Mouse (Mus musculus): Measurements from ENCODE around the gene Bcl2l1. TPM values are rescaled to one million over a fixed set of nuclear protein-coding genes. Genes with fewer than 3 reads are reported as not detected.

Bcl2l1 gene
- polyA plus RNA-seq (2012; rRNA removed) = 99.2 and 105 TPM in 2 replicates

GRCm38 (mm10) chr2:152831019-152831878, at the start of gene Bcl2l1:
Bcl2l1 (minus strand) TSS chr2:152831728.
- TF ChIP-seq CTCF (IDR thresholded peaks at IDR 0.05; ENCODE audit: extremely low read depth, insufficient read depth, low read length) (peak; percentile 96), POLR2A (IDR thresholded peaks at IDR 0.05; ENCODE audit: extremely low read depth, insufficient read depth, low read length) (0 out of 2 replicates have a peak, but pooled peaks have one; percentile 12)
- peaks cover 9% of the 10 kb centered on the region; the same call in 1 of the 2 replicates for H3K4me1 ChIP-seq (ENCODE audit: control insufficient read depth, insufficient read depth, low read length)
- H3K4me3 ChIP-seq (ENCODE audit: insufficient read depth, low read length) = peak within 1 kb of the TSS; percentile 85
- peak within 1 kb of the TSS; percentile 99 for H3K27ac ChIP-seq (ENCODE audit: insufficient read depth, low read length)

DNA sequence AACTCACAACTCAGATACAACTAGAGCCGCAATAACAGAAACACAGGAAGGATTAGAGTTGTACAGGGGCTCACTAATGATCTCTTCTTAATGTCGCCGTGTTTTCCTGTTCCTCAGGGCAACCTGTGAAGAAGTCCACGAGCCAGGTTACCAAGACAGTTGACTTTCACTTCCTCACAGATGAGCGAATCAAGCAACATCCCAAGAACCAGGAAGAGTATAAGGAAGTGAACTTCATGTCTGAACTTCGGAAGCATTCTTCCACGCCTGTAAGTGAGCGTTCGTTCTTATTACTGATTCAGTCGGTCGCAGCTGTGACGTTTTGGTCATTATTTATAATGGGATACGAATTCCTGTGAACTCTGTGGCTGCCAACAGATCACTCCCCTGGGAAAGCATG, 49.4 kb upstream of the Bcl2l1 start:
- TF ChIP-seq POLR2A (IDR thresholded peaks at IDR 0.05; ENCODE audit: extremely low read depth, insufficient read depth, low read length) = no peak
- no peak for TF ChIP-seq CTCF (IDR thresholded peaks at IDR 0.05; ENCODE audit: extremely low read depth, insufficient read depth, low read length)
- no peak overlapping the region for H3K4me3 ChIP-seq (ENCODE audit: insufficient read depth, low read length)
- no peak overlapping the region for H3K27ac ChIP-seq (ENCODE audit: insufficient read depth, low read length)
- H3K4me1 ChIP-seq (ENCODE audit: control insufficient read depth, insufficient read depth, low read length) = no peaks in the 10 kb centered on the region; the same call in 1 of the 2 replicates

GRCm38 (mm10) chr2:152878239-152878638, 46.7 kb upstream of the Bcl2l1 start:
- TF ChIP-seq CTCF (IDR thresholded peaks at IDR 0.05; ENCODE audit: extremely low read depth, insufficient read depth, low read length) (no peak), POLR2A (IDR thresholded peaks at IDR 0.05; ENCODE audit: extremely low read depth, insufficient read depth, low read length) (no peak)
- no peak overlapping the region for H3K27ac ChIP-seq (ENCODE audit: insufficient read depth, low read length)
- no peak overlapping the region for H3K4me3 ChIP-seq (ENCODE audit: insufficient read depth, low read length)
- H3K4me1 ChIP-seq (ENCODE audit: control insufficient read depth, insufficient read depth, low read length) = no peaks in the 10 kb centered on the region

- TF ChIP-seq POLR2A (IDR thresholded peaks at IDR 0.05; ENCODE audit: extremely low read depth, insufficient read depth, low read length) (no peak), CTCF (IDR thresholded peaks at IDR 0.05; ENCODE audit: extremely low read depth, insufficient read depth, low read length) (no peak)
- no peak overlapping the region for H3K4me3 ChIP-seq (ENCODE audit: insufficient read depth, low read length)
- no peak overlapping the region for H3K27ac ChIP-seq (ENCODE audit: insufficient read depth, low read length)
- H3K4me1 ChIP-seq (ENCODE audit: control insufficient read depth, insufficient read depth, low read length) = no peaks in the 10 kb centered on the region
Measured at GRCm38 (mm10) chr2:152863346-152863745, 31.8 kb upstream of the Bcl2l1 start.

- no peak overlapping the region for H3K4me3 ChIP-seq (ENCODE audit: insufficient read depth, low read length)
- H3K27ac ChIP-seq (ENCODE audit: insufficient read depth, low read length) = no peak overlapping the region
- no peaks in the 10 kb centered on the region for H3K4me1 ChIP-seq (ENCODE audit: control insufficient read depth, insufficient read depth, low read length)
- no peak for TF ChIP-seq POLR2A (IDR thresholded peaks at IDR 0.05; ENCODE audit: extremely low read depth, insufficient read depth, low read length)
Measured at GRCm38 (mm10) chr2:152862638-152863037, 31.1 kb upstream of the Bcl2l1 start.

DNA sequence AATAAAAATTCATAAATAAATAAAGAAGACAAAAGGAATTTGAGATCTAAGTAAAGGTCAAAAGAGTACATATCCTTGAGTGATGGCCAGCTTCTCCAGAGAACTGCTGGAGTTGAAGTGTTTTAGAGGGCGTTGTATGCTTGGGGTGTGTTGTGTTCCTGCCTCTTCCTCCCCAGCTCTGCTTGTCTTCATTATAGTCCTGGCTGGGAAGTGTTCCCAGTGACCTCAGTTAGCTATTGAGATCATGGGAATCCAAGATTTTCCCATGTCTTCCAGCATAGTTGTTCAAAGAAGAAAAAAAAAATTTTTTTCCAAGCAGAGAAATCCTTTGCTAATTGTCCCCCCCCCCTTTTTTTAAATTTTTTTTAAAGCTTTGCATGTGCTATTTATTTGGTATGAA, 30.4 kb upstream of the Bcl2l1 start:
- Histone ChIP-seq H3K27ac (ENCODE audit: insufficient read depth, low read length) (no peak overlapping the region), H3K4me1 (ENCODE audit: control insufficient read depth, insufficient read depth, low read length) (no peaks in the 10 kb centered on the region), H3K4me3 (ENCODE audit: insufficient read depth, low read length) (no peak overlapping the region)
- TF ChIP-seq CTCF (IDR thresholded peaks at IDR 0.05; ENCODE audit: extremely low read depth, insufficient read depth, low read length) (no peak), POLR2A (IDR thresholded peaks at IDR 0.05; ENCODE audit: extremely low read depth, insufficient read depth, low read length) (no peak)

DNA sequence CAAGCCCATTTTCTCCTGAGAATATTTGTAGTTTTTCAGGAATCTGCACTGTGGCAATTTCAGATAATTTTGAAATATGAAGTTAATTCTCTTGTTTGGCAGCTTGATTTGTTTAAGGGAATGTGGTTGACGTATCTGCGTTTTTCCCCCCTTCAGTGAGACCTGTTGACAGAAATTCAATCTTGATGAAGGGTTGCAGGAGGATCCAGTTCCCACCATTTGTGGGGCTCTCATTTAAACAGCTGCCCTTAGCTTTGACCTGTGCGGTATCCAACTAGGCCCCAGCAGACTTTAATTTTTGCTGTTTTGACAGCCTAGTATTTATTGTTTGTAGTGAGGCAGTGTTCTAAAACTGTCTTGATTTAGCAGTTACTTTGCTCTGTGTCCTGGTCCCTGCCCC, 28.0 kb upstream of the Bcl2l1 start:
- H3K27ac ChIP-seq (ENCODE audit: insufficient read depth, low read length) = no peak overlapping the region
- H3K4me3 ChIP-seq (ENCODE audit: insufficient read depth, low read length) = no peak overlapping the region
- TF ChIP-seq CTCF (IDR thresholded peaks at IDR 0.05; ENCODE audit: extremely low read depth, insufficient read depth, low read length) (no peak), POLR2A (IDR thresholded peaks at IDR 0.05; ENCODE audit: extremely low read depth, insufficient read depth, low read length) (no peak)

GRCm38 (mm10) chr2:152848466-152848865, 16.9 kb upstream of the Bcl2l1 start:
- TF ChIP-seq POLR2A (IDR thresholded peaks at IDR 0.05; ENCODE audit: extremely low read depth, insufficient read depth, low read length) (no peak), CTCF (IDR thresholded peaks at IDR 0.05; ENCODE audit: extremely low read depth, insufficient read depth, low read length) (no peak)
- no peaks in the 10 kb centered on the region for H3K4me1 ChIP-seq (ENCODE audit: control insufficient read depth, insufficient read depth, low read length)
- H3K27ac ChIP-seq (ENCODE audit: insufficient read depth, low read length) = no peak overlapping the region
- no peak overlapping the region; the same call in 1 of the 2 replicates for H3K4me3 ChIP-seq (ENCODE audit: insufficient read depth, low read length)

More for the DNA sequence above, 28.0 kb upstream of the Bcl2l1 start:
- H3K4me1 ChIP-seq (ENCODE audit: control insufficient read depth, insufficient read depth, low read length) = no peaks in the 10 kb centered on the region

DNA sequence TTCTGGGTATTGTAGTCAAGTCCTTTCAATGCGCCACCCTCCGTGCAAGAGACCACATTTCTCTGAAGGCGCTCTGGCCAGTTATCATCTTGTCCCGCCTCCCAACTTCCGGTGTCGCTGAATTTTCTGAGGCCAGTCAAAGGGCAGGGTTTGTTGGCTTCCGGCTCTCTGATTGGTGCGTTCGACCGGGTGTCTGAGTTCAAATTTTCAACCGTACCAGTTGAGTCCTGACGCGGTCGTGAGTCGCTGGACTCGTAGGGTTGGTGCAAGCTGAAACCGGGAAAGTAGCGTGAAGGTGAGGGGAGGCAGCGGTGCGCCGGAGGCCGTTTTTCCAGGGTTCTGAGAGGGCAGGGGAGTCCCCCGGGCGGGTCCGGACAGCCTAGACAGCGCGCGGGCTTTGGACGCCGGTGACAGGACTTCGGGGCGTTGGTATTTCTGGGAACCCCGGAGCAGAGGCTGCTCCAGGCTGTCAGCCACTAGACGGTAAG, 16.3 kb upstream of the Bcl2l1 start, which contains the start of gene Tpx2:
TSS of gene Tpx2 (plus strand) at position 150 of the 488 bp plus-strand sequence.
- Histone ChIP-seq H3K4me3 (ENCODE audit: insufficient read depth, low read length) (peak within 1 kb of the TSS; percentile 44), H3K4me1 (ENCODE audit: control insufficient read depth, insufficient read depth, low read length) (no peaks in the 10 kb centered on the region), H3K27ac (ENCODE audit: insufficient read depth, low read length) (no peak within 1 kb of the TSS)
- TF ChIP-seq CTCF (IDR thresholded peaks at IDR 0.05; ENCODE audit: extremely low read depth, insufficient read depth, low read length) (no peak), POLR2A (IDR thresholded peaks at IDR 0.05; ENCODE audit: extremely low read depth, insufficient read depth, low read length) (no peak)
